Mouse (Mus musculus) kidney, postnatal 4 days (tissue): Measurements from ENCODE around the gene Sft2d1.
A peak's percentile ranks its signal among the peaks of the same experiment; 100 is the strongest.

Source experiments
- DNase-seq, 2 experiments: peaks; one replicate each; pipeline ENCODE4 v3.0.0; 2021; ENCODE audit warnings: mixed read lengths in 2 of 2

The Sft2d1 gene

GRCm38 (mm10) chr17:8361281-8362103 is 50.6 kb downstream of the Sft2d1 start:
- no peak for DNase-seq

DNA sequence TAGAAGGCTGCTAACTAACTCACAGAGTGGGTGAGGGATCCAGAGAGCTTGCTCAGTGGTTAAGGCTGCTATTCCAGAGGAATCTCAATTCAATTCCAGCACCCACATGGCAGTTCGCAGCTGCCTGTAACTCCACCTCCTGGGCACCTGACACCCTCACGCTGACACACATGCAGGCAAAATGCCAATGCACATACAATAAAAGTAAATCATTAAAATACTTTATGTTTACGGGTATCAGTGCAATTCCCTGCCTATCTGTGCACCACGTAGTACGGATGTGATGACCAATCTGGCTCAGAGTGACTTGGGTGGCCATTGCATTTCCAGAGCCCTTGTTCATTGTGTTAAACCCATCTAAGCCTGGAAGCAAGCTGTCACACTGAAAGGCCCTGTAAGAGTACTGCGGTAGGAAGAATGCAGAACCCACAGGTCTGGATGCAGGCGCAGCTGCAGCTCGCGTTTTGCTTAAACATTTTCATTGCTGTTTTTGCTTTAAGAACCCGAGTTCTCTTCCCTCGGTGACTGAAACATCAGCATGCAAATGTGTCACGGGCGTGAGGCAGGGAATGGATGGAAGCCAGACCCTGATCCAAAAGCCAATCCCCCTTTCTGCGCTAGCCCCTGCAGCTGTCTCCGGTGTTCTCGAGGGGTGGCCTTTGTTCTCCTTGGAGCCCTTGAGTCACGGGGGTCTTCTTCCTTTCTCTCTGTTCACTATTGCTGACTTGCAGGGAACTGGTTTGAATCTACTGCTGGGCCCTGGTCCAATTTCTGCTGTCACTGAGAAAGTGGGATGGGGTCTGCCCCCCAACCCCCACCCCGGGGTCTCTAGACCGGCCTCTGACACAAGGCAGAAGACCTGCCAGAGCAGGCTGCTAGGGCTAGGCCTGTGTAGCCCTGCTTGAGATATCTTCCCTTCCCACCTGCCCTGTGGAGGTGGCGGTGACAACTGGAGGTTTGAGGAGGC is 56.9 kb downstream of the Sft2d1 start:
- DNase-seq = no peak

- DNase-seq = no peak
Observed at GRCm38 (mm10) chr17:8368570-8368969, 57.7 kb downstream of the Sft2d1 start.

- no peak for DNase-seq
Observed at GRCm38 (mm10) chr17:8369171-8369570, 58.3 kb downstream of the Sft2d1 start.

DNA sequence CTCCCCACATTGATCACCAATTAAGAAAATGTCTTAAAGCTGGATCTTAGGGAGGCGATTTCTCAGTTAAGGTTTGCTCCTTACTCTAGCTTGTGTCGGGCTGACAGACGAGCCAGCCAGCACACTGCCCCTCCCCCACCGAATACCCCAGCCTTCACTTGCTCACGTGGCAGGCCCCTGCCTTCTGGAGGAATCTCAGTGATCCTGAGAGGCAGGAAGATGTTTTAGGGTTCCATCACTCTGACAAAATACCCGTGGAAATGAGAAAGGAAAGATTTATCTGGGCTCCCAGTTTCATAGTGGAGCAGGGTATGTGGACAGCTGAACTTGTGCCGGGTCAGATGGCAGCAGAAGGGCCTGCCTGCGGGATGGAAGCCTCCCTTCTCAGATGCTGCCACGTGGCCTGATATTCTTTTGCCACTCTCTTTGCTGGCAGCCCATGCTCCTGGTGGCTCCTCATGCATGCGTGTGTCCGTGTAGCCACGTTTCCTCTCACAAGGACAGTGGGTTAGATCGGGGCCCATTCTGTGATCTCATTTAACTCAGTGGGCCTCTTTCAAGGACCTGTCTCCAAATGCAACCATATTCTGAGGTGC is 59.8 kb downstream of the Sft2d1 start:
- no peak for DNase-seq

DNA sequence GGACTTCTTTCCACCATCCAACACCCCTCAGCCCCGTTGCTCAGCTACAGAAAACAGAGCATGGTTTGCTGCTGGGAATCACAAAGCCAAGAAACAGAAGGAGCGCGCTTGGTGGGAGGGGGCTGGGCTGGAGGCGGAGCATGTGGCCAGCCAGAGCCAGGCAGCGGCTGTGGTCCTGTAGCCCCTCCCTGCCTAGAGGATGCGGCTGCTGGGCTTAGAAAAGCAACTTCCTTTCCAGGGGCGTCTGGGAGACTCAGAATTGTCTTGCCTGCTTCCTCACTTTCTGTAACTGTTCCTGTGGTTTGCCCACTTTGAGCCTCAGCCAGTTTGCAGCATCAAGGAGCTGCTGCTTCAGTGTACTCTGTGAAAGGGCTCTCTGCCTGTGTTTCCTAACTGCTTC is 60.9 kb downstream of the Sft2d1 start:
- DNase-seq = peak; percentile 83 to 88

DNA sequence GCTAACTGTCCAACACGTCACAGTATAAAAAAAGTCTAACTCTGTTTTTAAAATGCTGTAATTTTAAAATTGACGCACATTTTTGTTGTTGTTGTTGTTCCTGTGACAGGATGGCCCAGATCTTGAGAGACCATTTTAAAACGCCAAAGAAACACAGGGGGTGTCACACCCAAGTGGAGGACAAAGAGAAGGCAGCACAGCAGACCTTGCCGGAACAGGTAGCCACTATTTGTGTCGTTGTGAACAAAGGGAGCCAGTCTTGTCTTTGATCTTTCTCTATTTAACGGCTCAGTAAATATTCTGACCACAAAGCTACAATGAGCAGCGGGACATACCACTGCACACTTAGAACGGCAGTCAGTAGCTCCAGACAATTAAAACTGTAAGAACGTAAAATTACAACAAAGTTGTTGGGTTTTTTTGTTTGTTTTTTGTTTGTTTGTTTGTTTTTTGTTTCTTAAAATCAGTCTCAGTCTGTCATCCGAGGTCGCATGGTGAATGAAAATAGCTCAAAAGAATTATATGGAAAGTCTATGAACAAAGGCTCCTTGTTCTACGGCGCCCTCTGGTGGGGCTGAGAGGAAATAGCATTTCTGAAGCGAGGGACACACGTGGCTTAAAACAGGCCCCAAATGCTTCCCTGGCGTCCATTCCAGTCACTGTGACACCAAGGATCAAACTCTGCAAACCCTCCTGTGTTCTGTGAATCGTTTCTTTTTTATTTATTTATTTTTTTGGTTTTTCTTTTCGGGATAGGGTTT is 61.6 kb downstream of the Sft2d1 start:
- DNase-seq = peak; percentile 87 to 89
